In genomic region chr12:104243307-104243706, GRCm38 (mm10) we compare ENCODE assay signal across 26 mouse cellular contexts. TPM values are rescaled to one million over a fixed set of nuclear protein-coding genes. Genes with fewer than 3 reads are reported as not detected.
DNase-seq lines count a peak whose midpoint lies in the region; ATAC-seq lines count a peak whose summit lies in the region.
"Had no signal": no experiment of that assay in that cellular context is flagged by ENCODE, and none has a peak within 500 bp of the region (broad histone marks: within the 10 kb centered on the region; RNA-seq: fewer than 3 reads in every experiment).

No protein-coding gene starts in this region.

- no peaks in the 10 kb centered on the region for H3K9me3 ChIP-seq in heart, embryonic 11.5 days (replicated peaks; ENCODE audit: control insufficient read depth, low read length)
- H3K9me3 ChIP-seq: embryonic facial prominence, embryonic 13.5 days; forebrain, embryonic 13.5 days; heart, embryonic 10.5 days; hindbrain, embryonic 12.5 days had no signal

- H3K4me3 ChIP-seq in heart, embryonic 11.5 days (ENCODE audit: low read depth, low read length): no peak overlapping the region
- H3K4me3 ChIP-seq: embryonic facial prominence, embryonic 13.5 days; forebrain, embryonic 13.5 days; heart, embryonic 10.5 days; hindbrain, embryonic 12.5 days had no signal

- H3K27ac ChIP-seq in heart, embryonic 11.5 days (ENCODE audit: low read depth, low read length): no peak overlapping the region
- H3K27ac ChIP-seq: embryonic facial prominence, embryonic 13.5 days; forebrain, embryonic 13.5 days; heart, embryonic 10.5 days; hindbrain, embryonic 12.5 days had no signal

- peak; percentile 10 for DNase-seq in gastrocnemius, adult 18-20 months (ENCODE audit: low spot score)
- no peak for DNase-seq in gastrocnemius, postnatal 10 days
- DNase-seq in heart, adult 9 months (ENCODE audit: low spot score in 2 of 2): peak; percentile 13 to 33
- DNase-seq in lung, postnatal 10 days: peak; percentile 7
- DNase-seq in adrenal gland, postnatal 36 days: no peak
- no peak for DNase-seq in layer of hippocampus, postnatal 14 days (ENCODE audit: low spot score in 2 of 2)
- DNase-seq: adrenal gland, postnatal 10 days; B cell, adult 2 months; cerebellum, adult 11-12 months; cerebellum, adult 9-10 months; cerebellum, postnatal 25 days; forebrain, postnatal 0 days; heart, postnatal 4 days had no signal

- no peak overlapping the region for H3K9ac ChIP-seq in heart, embryonic 11.5 days (ENCODE audit: low read depth, low read length)
- H3K9ac ChIP-seq: embryonic facial prominence, embryonic 13.5 days; forebrain, embryonic 13.5 days; forebrain, postnatal 0 days; hindbrain, embryonic 12.5 days had no signal

- no peaks in the 10 kb centered on the region for H3K36me3 ChIP-seq in heart, embryonic 11.5 days (ENCODE audit: control insufficient read depth, insufficient read depth, low read length)
- H3K36me3 ChIP-seq: embryonic facial prominence, embryonic 13.5 days; G1E; heart, embryonic 10.5 days; hindbrain, embryonic 12.5 days had no signal

- no peaks in the 10 kb centered on the region for H3K27me3 ChIP-seq in heart, embryonic 11.5 days (ENCODE audit: control insufficient read depth, insufficient read depth, low read length)
- H3K27me3 ChIP-seq: embryonic facial prominence, embryonic 13.5 days; forebrain, embryonic 13.5 days; hindbrain, embryonic 12.5 days had no signal

- H3K4me1 ChIP-seq in heart, embryonic 11.5 days (ENCODE audit: control insufficient read depth, insufficient read depth, low read length): no peaks in the 10 kb centered on the region
- H3K4me1 ChIP-seq: embryonic facial prominence, embryonic 13.5 days; forebrain, embryonic 13.5 days; heart, embryonic 10.5 days had no signal

- no peak for ATAC-seq in heart, embryonic 11.5 days (replicated peaks; ENCODE audit: insufficient number of reproducible peaks, low FRiP score, low TSS enrichment)
- ATAC-seq: CD4-positive, CD25-positive, alpha-beta regulatory T cell, adult 4 months; forebrain, embryonic 13.5 days; forebrain, postnatal 0 days; hindbrain, embryonic 16.5 days; inflammation-experienced regulatory T-cells, adult 6 months; intestine, postnatal 0 days had no signal

- no peak overlapping the region for H3K4me2 ChIP-seq in heart, embryonic 11.5 days
- H3K4me2 ChIP-seq: embryonic facial prominence, embryonic 13.5 days; forebrain, embryonic 13.5 days; hindbrain, embryonic 12.5 days had no signal

RNA-seq across cellular contexts. Expression of gene Serpina3g, which starts 7.3 kb away (rescaled TPM):
- under 1 TPM in 1 of 2 experiments, not detected in 1; 0.39 TPM for total RNA-seq in gastrocnemius, adult 18-20 months (2021)
- total RNA-seq in gastrocnemius, postnatal 10 days (2021): under 1 TPM in 1 of 2 experiments, not detected in 1; 0.38 TPM
- 1.0 and 1.1 TPM in 2 replicates for polyA plus RNA-seq in heart, embryonic 11.5 days (2014; fragmentation: Nextera tagmentation; extraction: Ambion mirVana)
- total RNA-seq in adrenal gland, postnatal 36 days (2021): 1 to 10 TPM; 3.4 to 4.1 TPM
- 1 to 10 TPM in 1 of 2 experiments, under 1 TPM in 1; 0.76 to 1.2 TPM for total RNA-seq in layer of hippocampus, postnatal 14 days (2021)
- total RNA-seq: gastrocnemius, adult 8-10 months had no signal
- polyA plus RNA-seq: G1E had no signal

RNA-seq across cellular contexts. Expression of gene Serpina3i, which starts 19.6 kb away (rescaled TPM):
- total RNA-seq in gastrocnemius, adult 18-20 months (2021): not detected
- under 1 TPM in 1 of 2 experiments, not detected in 1; 0.77 TPM for total RNA-seq in gastrocnemius, postnatal 10 days (2021)
- polyA plus RNA-seq in heart, embryonic 11.5 days (2014; fragmentation: Nextera tagmentation; extraction: Ambion mirVana): not detected in 2 replicates
- total RNA-seq in adrenal gland, postnatal 36 days (2021): under 1 TPM in 1 of 2 experiments, not detected in 1; 0.26 TPM
- total RNA-seq in layer of hippocampus, postnatal 14 days (2021): under 1 TPM; 0.64 to 0.88 TPM
- polyA plus RNA-seq: CD4-positive, CD25-positive, alpha-beta regulatory T cell, adult 4 months; cortical plate, adult 2 months; forebrain, embryonic 13.5 days; forebrain, postnatal 0 days; G1E; heart, embryonic 10.5 days; hindbrain, embryonic 16.5 days; inflammation-experienced regulatory T-cells, adult 6 months; intestine, postnatal 0 days had no signal

RNA-seq across cellular contexts. Expression of gene Serpina3f, which starts 29.0 kb away (rescaled TPM):
- not detected for total RNA-seq in gastrocnemius, adult 18-20 months (2021)
- total RNA-seq in gastrocnemius, postnatal 10 days (2021): under 1 TPM in 1 of 2 experiments, not detected in 1; 0.16 TPM
- polyA plus RNA-seq in heart, embryonic 11.5 days (2014; fragmentation: Nextera tagmentation; extraction: Ambion mirVana): not detected in 2 replicates
- under 1 TPM; 0.13 to 0.23 TPM for total RNA-seq in adrenal gland, postnatal 36 days (2021)
- total RNA-seq in layer of hippocampus, postnatal 14 days (2021): not detected
- total RNA-seq: forebrain, postnatal 0 days; gastrocnemius, adult 8-10 months; gastrocnemius, postnatal 4 days; heart, postnatal 4 days had no signal
- polyA plus RNA-seq: cortical plate, adult 2 months; embryonic facial prominence, embryonic 13.5 days; G1E; heart, embryonic 10.5 days had no signal

Comparison
In these comparisons a context has a peak if more than half of its experiments do, and no peak if none do; other contexts are left out.
1. DNase-seq: peak in gastrocnemius, adult 18-20 months (single experiment), heart, adult 9 months (2 of 2) and lung, postnatal 10 days (single experiment); none in gastrocnemius, postnatal 10 days (single experiment), adrenal gland, postnatal 36 days (0 of 2) and layer of hippocampus, postnatal 14 days (0 of 2).